7 mouse cellular contexts compared by ENCODE assay signal in the genomic region with DNA sequence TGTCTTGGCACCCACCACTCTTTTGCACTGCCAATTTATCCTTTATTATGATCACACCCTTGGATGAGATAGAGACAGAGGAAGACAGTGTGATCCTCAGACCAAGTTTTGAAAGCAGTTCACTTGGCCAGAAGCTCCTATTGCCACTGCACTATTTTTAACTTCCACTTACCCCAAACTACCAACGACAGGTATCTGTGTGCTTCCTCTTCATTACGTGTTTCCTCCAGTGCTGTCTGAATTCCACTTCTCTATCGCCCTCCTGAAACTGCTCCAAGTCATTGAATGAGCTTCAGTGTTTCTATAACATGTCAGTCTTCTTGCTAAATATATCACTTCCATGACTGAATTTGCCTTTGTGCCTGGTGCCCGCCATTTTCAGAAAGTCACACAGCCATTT. TPM values are rescaled to one million over a fixed set of nuclear protein-coding genes. Genes with fewer than 3 reads are reported as not detected.
A peak's percentile ranks its signal among the peaks of the same experiment; 100 is the strongest.
DNase-seq lines count a peak whose midpoint lies in the region; ATAC-seq and TF ChIP-seq lines count a peak whose summit lies in the region.

A gene (minus strand): TSS at position 150 of the 400 bp plus-strand sequence.

- no peak for ATAC-seq in liver, embryonic 11.5 days (replicated peaks; ENCODE audit: low FRiP score)
- ATAC-seq in neural tube, embryonic 12.5 days (ENCODE audit: low FRiP score, low read depth), result no peak
- no peak for ATAC-seq in CD4-positive, CD25-positive, alpha-beta regulatory T cell, adult 4 months
- no peak for ATAC-seq in frontal cortex, adult (ENCODE audit: low TSS enrichment)

- no peaks in the 10 kb centered on the region for H3K9me3 ChIP-seq in liver, embryonic 11.5 days (ENCODE audit: control insufficient read depth, low read length)
- no peaks in the 10 kb centered on the region for H3K9me3 ChIP-seq in neural tube, embryonic 12.5 days

- H3K27ac ChIP-seq in liver, embryonic 11.5 days (ENCODE audit: low read depth, low read length), result no peak within 1 kb of the TSS
- H3K27ac ChIP-seq in heart, adult 2 months, result peak within 1 kb of the TSS; percentile 41; the same call in 1 of the 2 replicates
- H3K27ac ChIP-seq in neural tube, embryonic 12.5 days, result no peak within 1 kb of the TSS

- H3K4me3 ChIP-seq in liver, embryonic 11.5 days (ENCODE audit: low read depth, low read length), result no peak within 1 kb of the TSS
- no peak within 1 kb of the TSS for H3K4me3 ChIP-seq in heart, adult 2 months
- H3K4me3 ChIP-seq in neural tube, embryonic 12.5 days, result no peak within 1 kb of the TSS

- 62% methylated on average over 4 of the region's 4 CpGs for WGBS in liver, embryonic 11.5 days
- 33% methylated on average over 4 of the region's 4 CpGs for WGBS in heart, adult 2 months
- 91% methylated on average over 4 of the region's 4 CpGs for WGBS in neural tube, embryonic 12.5 days

- TF ChIP-seq POLR2A in heart, adult 2 months (IDR thresholded peaks at IDR 0.05; ENCODE audit: insufficient read depth, low read depth, low read length), result no peak

- H3K36me3 ChIP-seq in liver, embryonic 11.5 days (ENCODE audit: control insufficient read depth, insufficient read depth, low read length), result no peaks in the 10 kb centered on the region
- peaks cover 2% of the 10 kb centered on the region; the same call in 1 of the 2 replicates for H3K36me3 ChIP-seq in heart, adult 2 months (ENCODE audit: control insufficient read depth, insufficient read depth, low read length)
- H3K36me3 ChIP-seq in neural tube, embryonic 12.5 days, result no peaks in the 10 kb centered on the region

- H3K27me3 ChIP-seq in liver, embryonic 11.5 days (replicated peaks; ENCODE audit: control insufficient read depth, insufficient read depth, low read length), result no peaks in the 10 kb centered on the region
- H3K27me3 ChIP-seq in heart, adult 2 months (ENCODE audit: control insufficient read depth, insufficient read depth, low read length), result no peaks in the 10 kb centered on the region
- no peaks in the 10 kb centered on the region for H3K27me3 ChIP-seq in neural tube, embryonic 12.5 days (replicated peaks)

- H3K9ac ChIP-seq in liver, embryonic 11.5 days (ENCODE audit: low read depth, low read length), result no peak within 1 kb of the TSS
- H3K9ac ChIP-seq in heart, adult 2 months (ENCODE audit: low read depth, low read length), result no peak within 1 kb of the TSS
- no peak within 1 kb of the TSS for H3K9ac ChIP-seq in neural tube, embryonic 12.5 days

- intact Hi-C loops in heart, adult 2 months (cut with DNase I), result no loop called here

- TF ChIP-seq CTCF in heart, adult 2 months (IDR thresholded peaks at IDR 0.05), result no peak

- DNase-seq in liver, embryonic 11.5 days (ENCODE audit: low spot score), result no peak
- no peak for DNase-seq in liver
- DNase-seq in heart, adult 2 months, result no peak
- no peak for DNase-seq in layer of hippocampus, postnatal 36 days

- H3K79me2 ChIP-seq in heart, adult 2 months (replicated peaks; ENCODE audit: control insufficient read depth, insufficient read depth, low read length), result no peaks in the 10 kb centered on the region

- H3K4me1 ChIP-seq in liver, embryonic 11.5 days (replicated peaks; ENCODE audit: control insufficient read depth, insufficient read depth, low read length), result 0 out of 2 replicates have a peak, but pooled peaks cover 2% of the 10 kb centered on the region
- H3K4me1 ChIP-seq in heart, adult 2 months (ENCODE audit: control insufficient read depth, insufficient read depth, low read length), result peaks cover 3% of the 10 kb centered on the region
- H3K4me1 ChIP-seq in neural tube, embryonic 12.5 days, result no peaks in the 10 kb centered on the region

- no peak for TF ChIP-seq EP300 in heart, adult 2 months (IDR thresholded peaks at IDR 0.05; ENCODE audit: insufficient read depth, low read depth, low read length)

- no peak within 1 kb of the TSS for H3K4me2 ChIP-seq in liver, embryonic 11.5 days
- H3K4me2 ChIP-seq in neural tube, embryonic 12.5 days (replicated peaks), result no peak within 1 kb of the TSS

RNA-seq across cellular contexts. Expression of the gene that starts here (rescaled TPM):
- polyA plus RNA-seq in liver, embryonic 11.5 days (2014; fragmentation: Nextera tagmentation; extraction: Ambion mirVana), result 24.2 and 27.4 TPM in 2 replicates
- 10 to 100 TPM; 13.1 to 20.0 TPM for total RNA-seq in heart, adult 2 months (2021)
- polyA plus RNA-seq in heart, adult 2 months (2012; rRNA removed), result 7.2 and 12.0 TPM in 2 replicates
- 100 to 1,000 TPM; 122 to 155 TPM for total RNA-seq in layer of hippocampus, postnatal 36 days (2021)
- 19.1 and 23.0 TPM in 2 replicates for polyA plus RNA-seq in neural tube, embryonic 12.5 days (2016; fragmentation: Nextera tagmentation; extraction: Ambion mirVana)
- under 1 TPM; 0.56 to 0.91 TPM for polyA plus RNA-seq in CD4-positive, CD25-positive, alpha-beta regulatory T cell, adult 4 months (2017; shearing (Covaris generic))

Comparison
In these comparisons a context has a peak if more than half of its experiments do, and no peak if none do; other contexts are left out.
1. RNA of the gene that starts here (total RNA-seq): 122 to 155 TPM in layer of hippocampus, postnatal 36 days; 13.1 to 20.0 TPM in heart, adult 2 months; every median in the first group is over 4 times any median in the second.